Mouse (Mus musculus): ENCODE measurements around the gene Vash2. TPM values are rescaled to one million over a fixed set of nuclear protein-coding genes. Genes with fewer than 3 reads are reported as not detected.

The Vash2 gene
- polyA plus RNA-seq, 1 experiment from 2014 or later, result 18.5 TPM

DNA sequence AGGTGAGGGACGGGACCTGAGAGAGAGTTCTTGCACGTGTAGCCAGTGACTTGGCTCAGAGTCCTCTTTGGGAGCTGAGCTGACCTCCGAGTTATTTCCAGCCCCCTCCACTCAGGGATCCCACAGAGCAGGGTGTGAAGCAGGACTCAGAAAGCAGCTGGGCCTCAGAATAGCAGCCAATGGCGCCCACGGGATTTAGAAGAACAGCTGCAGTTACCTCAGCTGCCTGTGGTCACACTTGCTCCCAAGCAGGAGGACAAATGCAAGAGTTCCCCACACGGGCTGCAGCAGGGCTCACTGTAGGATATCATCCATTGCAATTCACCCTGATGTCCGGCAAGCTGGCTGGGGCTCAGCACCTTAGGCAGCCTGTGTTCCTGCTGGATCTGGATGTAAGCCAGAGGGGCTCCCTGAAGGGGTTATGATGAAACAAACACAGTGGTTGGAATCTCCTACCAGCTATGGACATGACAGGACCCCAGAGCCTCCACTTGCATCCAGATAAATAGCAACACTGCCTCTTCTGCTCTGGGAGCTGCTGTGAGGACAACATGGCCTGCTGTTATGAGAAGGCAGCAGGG, 6.4 kb downstream of the Vash2 start:
- no peaks in the 10 kb centered on the region for H3K27me3 ChIP-seq (replicated peaks)
- ATAC-seq (ENCODE audit: insufficient read depth, low FRiP score, low read depth), result no peak
- no peak overlapping the region for H3K9ac ChIP-seq
- H3K4me1 ChIP-seq, result peaks cover 12% of the 10 kb centered on the region; the same call in 1 of the 2 replicates
- no peak overlapping the region for H3K4me3 ChIP-seq (replicated peaks)
- WGBS, result 57% methylated on average over 7 of the region's 7 CpGs
- H3K36me3 ChIP-seq, result 0 out of 2 replicates have a peak, but pooled peaks cover 7% of the 10 kb centered on the region
- no peak overlapping the region for H3K4me2 ChIP-seq
- no peak overlapping the region for H3K27ac ChIP-seq
- H3K9me3 ChIP-seq, result no peaks in the 10 kb centered on the region

DNA sequence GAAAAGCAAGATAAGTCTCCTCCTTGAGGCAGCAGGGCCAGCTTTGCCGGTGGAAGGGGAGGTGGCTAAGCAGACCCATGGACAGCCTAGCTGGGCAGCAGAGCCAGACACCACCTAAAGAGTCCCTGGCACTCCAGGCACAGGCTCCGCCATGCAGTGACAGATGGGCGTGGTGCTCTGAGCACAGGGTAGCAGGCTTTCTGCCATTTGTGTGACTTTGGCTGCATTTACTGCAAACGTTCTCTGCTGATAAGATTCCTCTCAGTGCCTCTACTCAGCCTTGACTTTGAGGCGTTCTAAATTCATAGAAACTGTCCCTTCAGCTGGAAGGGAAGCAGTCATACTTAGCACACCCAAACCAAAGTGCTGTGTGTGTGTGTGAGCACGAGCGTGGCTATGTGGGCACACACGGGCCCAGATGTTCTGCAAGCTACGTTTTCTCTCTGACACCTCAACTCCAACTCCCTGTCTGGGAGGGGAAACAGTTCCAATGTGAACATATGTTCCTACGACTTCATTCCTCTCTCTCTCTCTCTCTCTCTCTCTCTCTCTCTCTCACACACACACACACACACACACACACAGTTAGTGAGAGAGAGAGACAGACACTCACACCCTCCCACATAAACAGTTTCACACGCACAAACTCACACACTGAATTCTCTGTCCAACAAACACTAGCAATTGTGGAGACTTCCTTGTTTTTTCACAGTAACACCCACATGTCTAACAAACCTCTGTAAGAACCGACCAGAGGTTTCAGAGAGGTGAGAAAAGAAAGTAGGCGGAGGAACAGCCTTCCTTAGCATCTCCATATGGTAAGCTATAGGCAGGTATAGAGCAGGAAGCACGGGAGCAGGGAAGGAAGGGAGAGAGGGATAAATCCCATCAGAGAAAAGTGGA, 7.1 kb downstream of the Vash2 start:
- no peak for ATAC-seq (ENCODE audit: insufficient read depth, low FRiP score, low read depth)
- H3K27me3 ChIP-seq (replicated peaks), result no peaks in the 10 kb centered on the region
- H3K27ac ChIP-seq, result no peak overlapping the region
- no peak overlapping the region for H3K4me2 ChIP-seq
- no peaks in the 10 kb centered on the region for H3K9me3 ChIP-seq
- 0 out of 2 replicates have a peak, but pooled peaks cover 7% of the 10 kb centered on the region for H3K36me3 ChIP-seq
- H3K4me3 ChIP-seq (replicated peaks), result no peak overlapping the region
- WGBS, result 76% methylated on average over 14 of the region's 14 CpGs
- no peak overlapping the region for H3K9ac ChIP-seq
- peaks cover 6% of the 10 kb centered on the region; the same call in 1 of the 2 replicates for H3K4me1 ChIP-seq

DNA sequence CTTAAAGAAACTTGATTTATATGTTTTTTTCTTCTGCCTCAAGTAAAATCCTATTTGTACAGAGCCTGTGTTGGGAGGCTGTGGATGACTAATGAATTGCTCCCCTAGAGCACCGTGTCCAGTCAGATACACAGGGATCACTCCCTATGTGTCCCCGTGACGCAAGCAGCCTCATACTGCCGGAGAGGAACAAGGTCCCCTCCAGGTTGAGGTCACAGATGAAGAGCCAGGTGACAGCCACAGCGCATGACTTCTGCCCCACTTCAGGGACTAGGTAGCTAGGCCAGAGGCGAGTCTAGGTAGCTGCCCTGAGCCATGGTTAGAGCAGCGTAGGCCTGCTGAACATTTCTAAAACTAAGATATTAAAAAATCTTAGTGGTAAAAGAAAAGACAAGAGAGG, 11.1 kb downstream of the Vash2 start:
- H3K36me3 ChIP-seq, result 0 out of 2 replicates have a peak, but pooled peaks cover 7% of the 10 kb centered on the region
- no peaks in the 10 kb centered on the region for H3K27me3 ChIP-seq (replicated peaks)
- ATAC-seq (ENCODE audit: insufficient read depth, low FRiP score, low read depth), result no peak

DNA sequence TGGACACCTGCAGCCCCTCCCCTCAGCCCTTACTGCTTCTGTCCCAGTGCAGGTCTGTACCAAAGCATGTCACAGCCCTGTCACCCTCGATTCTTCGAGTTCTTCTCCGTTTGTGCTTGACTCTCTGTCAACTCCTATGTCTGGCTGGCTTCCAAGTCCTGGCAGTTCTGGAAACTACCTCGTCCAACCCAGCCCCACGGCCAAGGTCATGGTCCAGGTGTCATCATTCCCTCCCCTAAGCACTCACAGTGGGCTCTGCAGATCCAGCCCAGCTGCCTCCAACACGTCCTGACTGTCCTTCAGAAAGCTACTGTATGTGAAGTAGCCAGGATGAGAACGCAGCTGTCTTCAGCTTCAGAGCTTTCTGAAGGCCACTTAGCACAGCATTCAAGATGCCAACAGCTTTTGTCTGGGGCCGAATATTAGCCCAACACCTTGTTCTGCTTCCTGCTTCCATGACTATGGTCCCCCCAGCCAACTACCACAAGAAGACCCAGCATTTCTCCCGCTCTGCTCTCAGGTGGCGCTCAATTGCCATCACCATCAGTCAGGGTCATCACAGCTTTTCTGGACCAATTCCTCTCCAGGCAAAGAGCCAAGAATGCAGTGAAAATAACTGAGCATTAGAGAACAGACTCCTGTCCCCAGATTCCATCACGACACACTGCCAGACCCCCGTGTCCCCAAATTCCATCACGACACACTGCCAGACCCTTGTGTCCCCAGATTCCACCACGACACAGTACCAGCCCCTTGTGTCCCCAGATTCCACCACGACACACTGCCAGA, 13.9 kb downstream of the Vash2 start:
- Histone ChIP-seq H3K9me3 (no peaks in the 10 kb centered on the region), H3K36me3 (0 out of 2 replicates have a peak, but pooled peaks cover 7% of the 10 kb centered on the region), H3K4me1 (no peaks in the 10 kb centered on the region), H3K4me3 (replicated peaks) (no peak overlapping the region), H3K27ac (no peak overlapping the region), H3K27me3 (replicated peaks) (no peaks in the 10 kb centered on the region), H3K9ac (no peak overlapping the region), H3K4me2 (no peak overlapping the region)
- 65% methylated on average over 15 of the region's 15 CpGs for WGBS
- no peak for ATAC-seq (ENCODE audit: insufficient read depth, low FRiP score, low read depth)

More for the DNA sequence above, 11.1 kb downstream of the Vash2 start:
- Histone ChIP-seq H3K4me3 (replicated peaks) (no peak overlapping the region), H3K9me3 (no peaks in the 10 kb centered on the region), H3K4me2 (no peak overlapping the region), H3K4me1 (0 out of 2 replicates have a peak, but pooled peaks cover 5% of the 10 kb centered on the region), H3K9ac (no peak overlapping the region), H3K27ac (no peak overlapping the region)
- 86% methylated on average over 7 of the region's 7 CpGs for WGBS

GRCm38 (mm10) chr1:190962760-190963159, 16.3 kb downstream of the Vash2 start:
- Histone ChIP-seq H3K4me2 (no peak overlapping the region), H3K9me3 (no peaks in the 10 kb centered on the region), H3K4me3 (replicated peaks) (no peak overlapping the region), H3K9ac (no peak overlapping the region), H3K4me1 (no peaks in the 10 kb centered on the region), H3K36me3 (peaks cover 6% of the 10 kb centered on the region; the same call in 1 of the 2 replicates), H3K27ac (no peak overlapping the region), H3K27me3 (replicated peaks) (no peaks in the 10 kb centered on the region)
- WGBS, result 91% methylated on average over 3 of the region's 3 CpGs
- ATAC-seq (ENCODE audit: insufficient read depth, low FRiP score, low read depth), result no peak

- H3K27ac ChIP-seq, result no peak overlapping the region
- no peak overlapping the region for H3K9ac ChIP-seq
- no peak for ATAC-seq (ENCODE audit: insufficient read depth, low FRiP score, low read depth)
- no peaks in the 10 kb centered on the region for H3K9me3 ChIP-seq
- H3K4me3 ChIP-seq (replicated peaks), result no peak overlapping the region
- WGBS, result 73% methylated on average over 5 of the region's 5 CpGs
- H3K4me2 ChIP-seq, result no peak overlapping the region
- no peaks in the 10 kb centered on the region for H3K27me3 ChIP-seq (replicated peaks)
- H3K4me1 ChIP-seq, result no peaks in the 10 kb centered on the region
- H3K36me3 ChIP-seq, result peaks cover 11% of the 10 kb centered on the region
Measured at GRCm38 (mm10) chr1:190958821-190959220, 20.3 kb downstream of the Vash2 start.

- H3K9ac ChIP-seq, result no peak overlapping the region
- no peak overlapping the region for H3K4me2 ChIP-seq
- H3K36me3 ChIP-seq, result peaks cover 23% of the 10 kb centered on the region
- H3K27ac ChIP-seq, result no peak overlapping the region
- H3K27me3 ChIP-seq (replicated peaks), result no peaks in the 10 kb centered on the region
- H3K4me1 ChIP-seq, result no peaks in the 10 kb centered on the region
- no peak overlapping the region for H3K4me3 ChIP-seq (replicated peaks)
- 79% methylated on average over 3 of the region's 3 CpGs for WGBS
- no peak for ATAC-seq (ENCODE audit: insufficient read depth, low FRiP score, low read depth)
- no peaks in the 10 kb centered on the region for H3K9me3 ChIP-seq
Measured at GRCm38 (mm10) chr1:190953009-190953408, 26.1 kb downstream of the Vash2 start.

DNA sequence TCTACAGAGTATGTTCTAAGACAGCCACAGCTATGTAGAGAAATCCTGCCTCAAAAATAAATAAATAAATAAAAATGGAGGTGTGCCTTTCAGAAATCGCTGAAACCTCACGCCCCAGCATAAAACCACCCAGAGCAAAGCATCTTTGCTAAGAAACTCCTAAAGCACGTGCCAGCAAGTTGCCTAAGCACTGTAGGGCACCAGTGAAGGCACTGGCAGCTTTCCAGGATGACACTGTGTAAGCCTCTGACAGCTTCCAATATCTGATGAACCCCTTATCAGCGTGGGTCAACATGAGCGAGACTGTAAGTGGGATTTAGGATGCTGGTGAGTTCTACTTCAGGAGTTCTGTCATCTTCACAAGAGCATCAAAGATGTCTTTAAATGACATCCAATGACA, 28.1 kb downstream of the Vash2 start:
- Histone ChIP-seq H3K4me3 (replicated peaks) (no peak overlapping the region), H3K9me3 (no peaks in the 10 kb centered on the region), H3K27ac (no peak overlapping the region), H3K9ac (no peak overlapping the region), H3K4me1 (no peaks in the 10 kb centered on the region), H3K4me2 (no peak overlapping the region), H3K27me3 (replicated peaks) (no peaks in the 10 kb centered on the region), H3K36me3 (peaks cover 16% of the 10 kb centered on the region; the same call in 1 of the 2 replicates)
- 83% methylated on average over 5 of the region's 5 CpGs for WGBS
- ATAC-seq (ENCODE audit: insufficient read depth, low FRiP score, low read depth), result no peak

DNA sequence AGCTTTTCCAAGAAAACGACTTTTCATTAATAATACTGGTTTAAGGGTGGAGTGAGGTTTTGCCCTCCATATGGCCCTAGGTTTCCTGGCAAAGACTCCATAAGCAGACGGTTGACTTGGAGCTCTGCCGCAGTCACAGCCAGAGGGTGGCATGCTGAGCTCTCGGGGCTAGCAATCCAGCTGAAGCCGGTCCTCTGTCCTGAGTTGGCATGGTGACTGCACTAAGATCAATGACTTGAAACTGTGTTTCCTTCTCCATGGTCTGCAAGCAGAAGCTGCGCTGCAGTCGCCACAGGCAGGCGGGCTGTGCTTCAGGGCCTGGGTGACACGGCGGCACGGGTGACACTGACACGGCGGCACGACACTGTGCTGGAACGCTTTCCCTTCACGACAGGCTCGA, 30.2 kb downstream of the Vash2 start:
- H3K27ac ChIP-seq, result no peak overlapping the region
- ATAC-seq (ENCODE audit: insufficient read depth, low FRiP score, low read depth), result no peak
- 87% methylated on average over 17 of the region's 17 CpGs for WGBS

DNA sequence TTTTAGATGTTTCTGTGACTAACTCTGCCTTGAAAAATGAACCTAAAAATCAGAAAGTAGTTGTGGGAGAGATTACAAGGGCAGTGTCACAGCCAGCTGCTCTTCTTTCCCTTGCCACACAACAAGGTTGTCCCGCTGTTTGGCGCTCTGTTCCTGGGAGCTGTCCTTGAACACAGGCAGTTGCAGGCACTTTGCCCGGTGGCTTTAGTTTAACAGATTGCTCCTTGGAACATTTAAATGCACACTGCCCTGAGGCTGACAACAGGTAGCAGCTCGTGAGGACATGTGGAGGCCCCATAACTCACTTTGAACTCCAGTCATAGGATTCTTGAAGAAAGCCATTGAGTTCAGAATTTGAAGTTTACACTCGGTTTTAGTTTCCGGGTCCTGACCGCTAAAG, 30.7 kb downstream of the Vash2 start:
- no peak overlapping the region for H3K4me2 ChIP-seq
- peaks cover 24% of the 10 kb centered on the region; the same call in 1 of the 2 replicates for H3K36me3 ChIP-seq
- no peak for ATAC-seq (ENCODE audit: insufficient read depth, low FRiP score, low read depth)
- no peak overlapping the region for H3K27ac ChIP-seq
- no peak overlapping the region for H3K4me3 ChIP-seq (replicated peaks)
- no peaks in the 10 kb centered on the region for H3K4me1 ChIP-seq
- no peak overlapping the region for H3K9ac ChIP-seq
- 82% methylated on average over 7 of the region's 7 CpGs for WGBS
- H3K27me3 ChIP-seq (replicated peaks), result no peaks in the 10 kb centered on the region
- H3K9me3 ChIP-seq, result no peaks in the 10 kb centered on the region

More for the DNA sequence above, 30.2 kb downstream of the Vash2 start:
- Histone ChIP-seq H3K9ac (no peak overlapping the region), H3K4me2 (no peak overlapping the region), H3K9me3 (no peaks in the 10 kb centered on the region), H3K4me1 (no peaks in the 10 kb centered on the region), H3K36me3 (peaks cover 20% of the 10 kb centered on the region; the same call in 1 of the 2 replicates), H3K27me3 (replicated peaks) (no peaks in the 10 kb centered on the region), H3K4me3 (replicated peaks) (no peak overlapping the region)

DNA sequence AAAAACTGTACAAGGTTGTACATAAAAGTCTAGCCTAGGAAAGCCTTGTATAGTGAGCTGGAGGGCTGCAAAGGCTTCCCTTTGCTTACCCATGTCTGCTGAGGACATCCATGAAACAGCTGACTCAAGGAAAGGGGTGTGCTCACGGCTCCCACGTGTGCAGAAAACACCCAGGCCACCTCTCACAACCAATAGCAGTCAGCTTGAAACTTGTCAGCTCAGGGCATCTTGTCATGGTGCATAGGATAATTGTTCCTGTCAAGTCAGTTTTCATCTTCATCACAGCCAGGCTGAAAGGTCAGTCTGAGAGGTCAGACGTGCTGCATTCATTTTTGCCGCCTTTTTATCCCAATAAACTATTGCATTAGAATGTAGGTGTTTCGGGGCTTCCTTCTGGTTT, 31.1 kb downstream of the Vash2 start:
- no peak for ATAC-seq (ENCODE audit: insufficient read depth, low FRiP score, low read depth)
- no peak overlapping the region for H3K9ac ChIP-seq
- H3K4me2 ChIP-seq, result no peak overlapping the region
- peaks cover 29% of the 10 kb centered on the region; the same call in 1 of the 2 replicates for H3K36me3 ChIP-seq
- WGBS, result 80% methylated on average over 5 of the region's 5 CpGs
- no peaks in the 10 kb centered on the region for H3K4me1 ChIP-seq
- H3K27me3 ChIP-seq (replicated peaks), result no peaks in the 10 kb centered on the region
- no peak overlapping the region for H3K4me3 ChIP-seq (replicated peaks)
- no peaks in the 10 kb centered on the region for H3K9me3 ChIP-seq
- no peak overlapping the region for H3K27ac ChIP-seq

All from stomach, embryonic 15.5 days (tissue).